Mouse (Mus musculus): ENCODE data around the gene Shisa4. TPM values are rescaled to one million over a fixed set of nuclear protein-coding genes. Genes with fewer than 3 reads are reported as not detected.

Gene Shisa4
- polyA plus RNA-seq, 1 experiment from 2014 or later = 126 TPM

DNA sequence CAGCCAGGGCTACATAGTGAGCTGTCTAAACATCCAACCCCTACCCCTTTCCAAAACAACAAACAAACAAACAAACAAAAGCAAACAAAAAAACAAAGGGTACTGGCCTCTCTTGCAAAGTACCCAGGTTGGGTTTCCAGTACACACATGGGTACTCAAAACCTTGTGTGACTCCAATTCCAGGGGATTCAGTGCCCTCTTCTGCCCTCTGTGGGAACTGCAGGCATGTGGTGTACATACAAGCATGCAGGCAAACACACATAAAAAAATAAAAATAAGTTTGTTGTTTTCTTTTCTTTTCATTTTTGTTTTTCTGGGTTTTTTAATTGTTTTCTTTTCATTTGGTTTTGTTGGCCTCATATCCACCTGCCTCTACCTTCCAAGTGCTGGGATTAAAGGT is 12.9 kb downstream of the Shisa4 start:
- Histone ChIP-seq H3K36me3 (no peaks in the 10 kb centered on the region), H3K27me3 (no peaks in the 10 kb centered on the region), H3K9ac (no peak overlapping the region), H3K9me3 (no peaks in the 10 kb centered on the region), H3K27ac (replicated peaks) (no peak overlapping the region), H3K4me1 (replicated peaks) (no peaks in the 10 kb centered on the region), H3K4me2 (no peak overlapping the region), H3K4me3 (no peak overlapping the region)
- ATAC-seq (ENCODE audit: low FRiP score, low read depth) = no peak

DNA sequence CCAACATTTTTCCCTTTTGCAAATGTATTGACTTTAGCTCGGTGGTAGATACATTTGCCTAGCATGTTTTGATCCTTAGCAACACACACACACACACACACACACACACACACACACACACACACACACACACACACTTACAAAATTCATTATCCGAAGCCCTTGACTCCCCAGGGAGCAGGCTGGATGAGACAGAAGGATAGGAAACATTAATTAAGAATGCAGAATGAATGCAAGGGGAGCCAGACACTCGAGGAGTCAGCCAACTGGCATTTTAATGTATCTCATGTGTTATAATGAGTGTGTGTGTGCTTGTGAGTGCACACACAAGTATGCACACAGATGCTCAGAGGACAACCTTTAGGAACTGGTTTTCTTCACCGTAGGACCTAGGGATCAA is 13.5 kb downstream of the Shisa4 start:
- Histone ChIP-seq H3K27me3 (no peaks in the 10 kb centered on the region), H3K9me3 (no peaks in the 10 kb centered on the region), H3K4me1 (replicated peaks) (no peaks in the 10 kb centered on the region), H3K4me3 (no peak overlapping the region), H3K36me3 (no peaks in the 10 kb centered on the region), H3K27ac (replicated peaks) (no peak overlapping the region), H3K4me2 (no peak overlapping the region), H3K9ac (no peak overlapping the region)
- 60% methylated on average over 4 of the region's 4 CpGs for WGBS
- ATAC-seq (ENCODE audit: low FRiP score, low read depth) = no peak

DNA sequence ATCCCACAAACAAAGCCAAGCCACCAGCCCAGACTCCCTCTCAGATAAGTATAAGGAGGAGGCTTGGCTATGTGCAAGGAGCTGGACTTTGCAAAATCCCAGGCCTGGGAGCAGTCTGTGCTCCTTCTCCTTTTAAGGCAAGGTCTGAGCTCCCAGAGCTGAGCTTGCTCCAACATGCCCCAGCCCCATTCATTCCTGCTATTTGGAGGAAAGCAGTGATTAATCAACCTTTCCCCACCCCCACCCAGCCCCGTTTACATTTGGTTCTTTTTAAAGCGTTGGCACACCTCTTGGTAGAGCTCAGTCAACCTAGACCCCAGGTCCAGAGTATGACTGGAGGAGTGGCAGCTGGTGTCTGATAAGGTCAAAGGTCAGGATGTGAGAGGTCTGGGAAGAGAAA is 16.0 kb downstream of the Shisa4 start:
- no peaks in the 10 kb centered on the region for H3K9me3 ChIP-seq
- H3K27ac ChIP-seq (replicated peaks) = no peak overlapping the region
- H3K4me1 ChIP-seq (replicated peaks) = no peaks in the 10 kb centered on the region
- no peak overlapping the region for H3K4me2 ChIP-seq
- H3K36me3 ChIP-seq = no peaks in the 10 kb centered on the region
- H3K9ac ChIP-seq = no peak overlapping the region
- WGBS = 20% methylated on average over 2 of the region's 2 CpGs
- ATAC-seq (ENCODE audit: low FRiP score, low read depth) = no peak
- H3K4me3 ChIP-seq = no peak overlapping the region
- H3K27me3 ChIP-seq = no peaks in the 10 kb centered on the region

DNA sequence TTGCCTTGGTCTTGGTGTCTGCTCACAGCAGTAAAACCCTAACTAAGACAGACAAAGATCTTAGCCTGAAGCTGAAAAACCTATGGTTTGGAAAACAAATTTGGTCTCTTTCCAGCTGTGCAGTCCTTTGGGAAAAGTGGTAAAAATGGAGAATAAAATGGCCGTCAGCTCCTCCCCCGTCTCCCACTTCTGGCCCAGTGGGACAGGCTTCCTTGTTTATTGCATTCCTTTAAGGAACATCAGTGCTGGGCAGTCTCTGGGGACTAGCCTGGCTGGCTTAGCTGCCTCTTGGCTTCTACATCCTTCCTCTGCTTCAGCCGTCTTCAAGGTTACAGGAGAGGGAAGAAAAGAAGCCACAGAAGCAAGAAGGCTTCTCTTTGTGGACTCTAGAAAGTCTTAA is 23.1 kb downstream of the Shisa4 start:
- ATAC-seq (ENCODE audit: low FRiP score, low read depth) = no peak
- Histone ChIP-seq H3K27me3 (no peaks in the 10 kb centered on the region), H3K9ac (no peak overlapping the region), H3K36me3 (no peaks in the 10 kb centered on the region), H3K4me3 (no peak overlapping the region), H3K9me3 (no peaks in the 10 kb centered on the region), H3K27ac (replicated peaks) (no peak overlapping the region), H3K4me1 (replicated peaks) (no peaks in the 10 kb centered on the region), H3K4me2 (no peak overlapping the region)
- 78% methylated on average over 3 of the region's 3 CpGs for WGBS

DNA sequence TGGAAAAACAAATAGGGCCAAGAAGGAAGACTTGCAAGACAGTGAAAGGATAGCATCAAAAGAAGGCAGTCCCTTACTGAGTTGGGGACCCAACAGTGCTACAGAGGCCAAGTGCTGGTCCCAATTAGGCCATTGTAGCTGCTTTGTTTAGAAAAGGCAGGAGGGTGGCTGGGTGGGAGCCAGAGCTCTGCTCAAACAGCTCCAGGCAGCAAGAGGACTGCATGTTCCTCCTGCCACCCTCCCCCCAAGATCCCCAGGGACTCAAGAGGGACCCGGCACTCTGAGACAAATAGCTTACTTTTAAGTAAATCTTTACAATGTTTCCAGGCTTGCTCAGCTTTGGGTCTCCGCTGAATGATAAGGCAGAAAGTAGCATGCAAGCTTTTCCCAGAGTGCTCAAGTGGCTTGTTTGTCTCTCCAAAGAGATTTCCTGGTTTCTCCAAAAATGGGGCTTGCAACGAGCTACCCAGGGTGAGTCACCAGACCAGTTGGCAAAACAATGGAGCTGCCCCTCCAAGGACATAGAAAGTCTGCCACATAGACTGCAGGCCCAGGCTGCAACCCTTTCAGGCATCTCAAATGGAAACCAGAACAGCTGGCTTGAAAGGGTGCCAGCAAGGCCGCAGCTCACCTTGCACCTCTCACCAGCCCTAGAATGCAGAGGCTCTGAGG is 27.4 kb downstream of the Shisa4 start:
- ATAC-seq (ENCODE audit: low FRiP score, low read depth) = no peak
- no peaks in the 10 kb centered on the region for H3K9me3 ChIP-seq
- H3K4me2 ChIP-seq = no peak overlapping the region
- no peaks in the 10 kb centered on the region for H3K27me3 ChIP-seq
- H3K36me3 ChIP-seq = no peaks in the 10 kb centered on the region
- no peak overlapping the region for H3K4me3 ChIP-seq
- H3K9ac ChIP-seq = no peak overlapping the region
- WGBS = 55% methylated on average over 4 of the region's 4 CpGs
- H3K27ac ChIP-seq (replicated peaks) = no peak overlapping the region
- no peaks in the 10 kb centered on the region for H3K4me1 ChIP-seq (replicated peaks)

DNA sequence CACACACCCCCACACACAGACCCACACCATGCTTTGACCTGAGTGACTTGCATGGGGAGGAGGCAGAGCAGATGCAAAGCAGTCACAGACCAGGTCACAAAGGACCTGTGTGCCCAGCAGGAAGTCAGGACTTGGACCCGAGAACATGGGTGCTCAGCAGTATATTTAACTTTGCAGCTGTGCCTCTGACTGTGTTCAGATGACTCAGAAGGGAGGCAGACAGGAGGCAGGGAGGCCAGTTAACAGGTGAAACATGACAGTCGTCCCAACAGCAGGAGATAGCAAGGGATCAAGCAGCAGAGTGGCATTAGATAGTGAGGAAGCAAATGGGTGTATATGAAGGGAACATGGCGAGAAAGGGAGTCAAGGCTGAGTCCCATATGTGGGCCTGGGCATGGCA is 28.1 kb downstream of the Shisa4 start:
- no peaks in the 10 kb centered on the region for H3K4me1 ChIP-seq (replicated peaks)
- H3K4me3 ChIP-seq = no peak overlapping the region
- 61% methylated on average over 3 of the region's 3 CpGs for WGBS
- H3K27ac ChIP-seq (replicated peaks) = no peak overlapping the region
- H3K9me3 ChIP-seq = no peaks in the 10 kb centered on the region
- no peaks in the 10 kb centered on the region for H3K27me3 ChIP-seq
- no peaks in the 10 kb centered on the region for H3K36me3 ChIP-seq
- no peak overlapping the region for H3K9ac ChIP-seq
- no peak for ATAC-seq (ENCODE audit: low FRiP score, low read depth)
- no peak overlapping the region for H3K4me2 ChIP-seq

DNA sequence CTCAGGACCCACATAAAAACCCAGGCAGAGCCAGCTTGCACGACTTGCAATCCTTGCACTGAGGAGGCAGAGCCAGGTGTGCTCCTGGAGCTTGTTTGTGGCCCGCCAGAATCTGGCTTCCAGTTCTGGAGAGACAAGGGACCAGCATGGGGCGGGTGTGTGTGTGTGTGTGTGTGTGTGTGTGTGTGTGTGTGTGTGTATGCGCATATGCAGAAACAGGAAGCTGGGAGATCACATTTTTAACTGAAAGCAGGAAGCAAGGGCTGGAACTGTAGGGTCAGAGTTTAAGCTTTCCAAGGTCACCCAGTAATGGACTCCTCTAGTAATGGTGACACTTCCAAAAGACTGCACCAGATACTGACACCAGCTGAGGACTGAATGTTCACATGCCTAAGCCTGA is 31.0 kb downstream of the Shisa4 start:
- no peak overlapping the region for H3K9ac ChIP-seq
- H3K36me3 ChIP-seq = no peaks in the 10 kb centered on the region
- H3K4me1 ChIP-seq (replicated peaks) = no peaks in the 10 kb centered on the region
- H3K4me2 ChIP-seq = no peak overlapping the region
- WGBS = 68% methylated on average over 4 of the region's 4 CpGs
- H3K27me3 ChIP-seq = no peaks in the 10 kb centered on the region
- no peaks in the 10 kb centered on the region for H3K9me3 ChIP-seq
- H3K4me3 ChIP-seq = no peak overlapping the region
- no peak for ATAC-seq (ENCODE audit: low FRiP score, low read depth)
- no peak overlapping the region for H3K27ac ChIP-seq (replicated peaks)

DNA sequence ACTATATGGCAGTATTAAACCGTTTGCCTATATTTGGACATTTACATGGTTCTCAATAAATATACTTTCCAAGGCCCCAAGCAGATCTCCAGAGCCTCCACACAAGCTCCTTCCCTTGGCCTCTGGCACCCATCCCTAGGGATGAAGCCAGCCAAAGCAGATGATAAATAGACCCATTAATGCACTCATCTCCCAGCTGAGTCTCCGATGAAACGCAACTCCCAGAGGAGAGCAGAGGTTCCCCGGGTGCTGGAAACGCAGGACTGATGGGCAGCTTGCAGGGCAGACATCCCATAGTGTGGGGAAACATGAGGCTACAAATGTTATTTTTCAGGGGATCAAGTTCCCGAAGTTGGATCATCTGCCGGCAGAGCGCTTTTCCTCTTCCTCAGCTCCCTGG is 33.1 kb downstream of the Shisa4 start:
- no peaks in the 10 kb centered on the region for H3K27me3 ChIP-seq
- H3K4me3 ChIP-seq = no peak overlapping the region
- no peak overlapping the region for H3K4me2 ChIP-seq
- no peak for ATAC-seq (ENCODE audit: low FRiP score, low read depth)
- H3K9me3 ChIP-seq = no peaks in the 10 kb centered on the region
- H3K36me3 ChIP-seq = no peaks in the 10 kb centered on the region
- H3K4me1 ChIP-seq (replicated peaks) = no peaks in the 10 kb centered on the region
- 68% methylated on average over 8 of the region's 8 CpGs for WGBS
- no peak overlapping the region for H3K27ac ChIP-seq (replicated peaks)
- H3K9ac ChIP-seq = no peak overlapping the region

DNA sequence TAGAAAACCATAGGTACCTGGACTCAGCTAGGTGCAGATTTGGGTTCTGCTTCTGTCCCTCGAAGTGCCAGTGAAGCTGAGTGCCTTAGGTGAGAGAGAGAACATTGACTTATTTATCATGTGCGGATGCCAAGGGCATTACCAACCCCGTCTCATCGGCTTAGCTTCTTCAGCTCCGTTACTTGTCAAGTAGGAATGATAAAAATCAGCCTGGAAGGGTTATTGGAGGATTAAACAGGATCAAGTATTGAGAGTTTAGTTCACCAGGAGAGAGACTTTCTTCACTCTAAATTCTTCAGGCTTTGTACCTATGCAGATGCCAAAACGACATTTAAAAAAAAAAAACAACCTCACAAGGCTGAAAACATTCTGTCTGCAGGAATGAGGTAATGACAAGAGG is 44.5 kb downstream of the Shisa4 start:
- 78% methylated on average over 6 of the region's 6 CpGs for WGBS
- no peak for ATAC-seq (ENCODE audit: low FRiP score, low read depth)
- Histone ChIP-seq H3K9me3 (no peaks in the 10 kb centered on the region), H3K36me3 (no peaks in the 10 kb centered on the region), H3K4me3 (no peak overlapping the region), H3K27ac (replicated peaks) (no peak overlapping the region), H3K27me3 (no peaks in the 10 kb centered on the region), H3K9ac (no peak overlapping the region), H3K4me1 (replicated peaks) (no peaks in the 10 kb centered on the region), H3K4me2 (no peak overlapping the region)

DNA sequence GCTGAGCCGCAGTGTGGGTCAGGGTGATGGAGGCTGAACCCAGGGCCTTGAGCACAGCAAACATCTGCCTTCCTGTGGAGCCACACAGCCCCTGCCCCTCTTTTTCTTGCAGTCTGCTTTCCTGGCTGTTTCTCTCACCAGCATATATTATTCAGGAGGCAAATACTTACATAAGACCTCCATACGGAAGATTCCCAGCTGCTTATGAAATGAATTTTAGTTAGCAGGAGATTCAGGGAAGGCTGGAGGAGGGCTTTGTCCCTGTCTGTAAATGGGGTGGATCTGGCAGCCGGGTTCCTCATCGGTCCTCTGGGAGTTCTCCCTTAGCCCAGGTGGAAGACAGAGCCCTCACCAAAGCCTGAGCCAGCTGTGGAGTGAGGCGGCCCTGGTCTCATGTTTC is 46.7 kb downstream of the Shisa4 start:
- WGBS = 74% methylated on average over 5 of the region's 5 CpGs
- H3K4me2 ChIP-seq = no peak overlapping the region
- H3K9me3 ChIP-seq = no peaks in the 10 kb centered on the region
- no peak for ATAC-seq (ENCODE audit: low FRiP score, low read depth)
- H3K27me3 ChIP-seq = no peaks in the 10 kb centered on the region
- H3K36me3 ChIP-seq = no peaks in the 10 kb centered on the region
- H3K9ac ChIP-seq = no peak overlapping the region
- no peaks in the 10 kb centered on the region for H3K4me1 ChIP-seq (replicated peaks)
- H3K27ac ChIP-seq (replicated peaks) = no peak overlapping the region
- no peak overlapping the region for H3K4me3 ChIP-seq

DNA sequence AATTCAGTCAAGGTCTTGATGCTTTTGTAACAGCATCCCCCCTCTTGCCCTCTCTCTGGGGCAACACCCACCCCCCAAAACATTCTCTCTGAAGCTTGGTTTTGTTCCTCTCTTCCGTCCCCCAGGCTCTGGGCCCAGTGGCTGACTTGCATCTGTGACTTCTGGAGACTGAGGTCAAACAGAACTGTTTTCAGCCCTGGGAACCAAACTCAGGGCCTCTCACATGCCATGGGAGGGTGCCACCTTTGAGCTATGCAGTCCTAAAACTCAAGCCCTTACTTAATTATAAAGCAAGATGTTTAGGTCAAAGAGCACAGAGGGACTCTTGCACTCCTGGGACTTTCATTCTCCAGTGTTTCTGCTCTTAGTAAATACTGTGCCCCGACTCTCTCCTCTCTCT is 49.1 kb downstream of the Shisa4 start:
- H3K4me3 ChIP-seq = no peak overlapping the region
- H3K9me3 ChIP-seq = no peaks in the 10 kb centered on the region
- no peaks in the 10 kb centered on the region for H3K36me3 ChIP-seq
- no peak overlapping the region for H3K27ac ChIP-seq (replicated peaks)
- H3K27me3 ChIP-seq = 0 out of 2 replicates have a peak, but pooled peaks cover 3% of the 10 kb centered on the region
- no peaks in the 10 kb centered on the region for H3K4me1 ChIP-seq (replicated peaks)
- H3K4me2 ChIP-seq = no peak overlapping the region
- no peak for ATAC-seq (ENCODE audit: low FRiP score, low read depth)
- WGBS = 75% methylated on average over 2 of the region's 2 CpGs
- H3K9ac ChIP-seq = no peak overlapping the region

DNA sequence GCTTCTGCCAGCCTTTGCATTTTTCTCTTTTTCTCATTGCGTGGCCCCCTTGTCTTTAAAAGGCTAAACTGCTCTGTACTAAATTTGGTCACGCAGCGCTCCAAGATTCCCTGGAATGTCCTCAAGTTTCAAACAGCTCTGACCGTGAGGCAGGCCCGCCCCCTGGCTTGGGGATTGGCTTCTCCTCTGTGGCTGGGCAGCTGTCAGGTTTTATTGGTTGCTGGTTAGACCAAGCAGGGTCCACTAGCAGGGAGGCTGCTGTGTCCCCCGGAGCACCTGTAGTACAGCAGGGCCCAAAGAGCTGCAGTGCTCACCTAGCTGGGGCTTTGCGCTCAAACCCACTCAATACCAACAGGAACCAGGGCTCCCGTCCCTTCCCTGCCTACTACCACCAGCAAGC is 50.5 kb downstream of the Shisa4 start, which contains the start of gene Lmod1:
Gene Lmod1, plus strand, starts transcription at position 237 of the 400 bp plus-strand sequence.
- Histone ChIP-seq H3K36me3 (no peaks in the 10 kb centered on the region), H3K27me3 (0 out of 2 replicates have a peak, but pooled peaks cover 3% of the 10 kb centered on the region), H3K4me2 (0 out of 2 replicates have a peak within 1 kb of the TSS, but pooled peaks have one; percentile 9), H3K9me3 (no peaks in the 10 kb centered on the region), H3K9ac (no peak within 1 kb of the TSS), H3K27ac (replicated peaks) (no peak within 1 kb of the TSS), H3K4me1 (replicated peaks) (no peaks in the 10 kb centered on the region), H3K4me3 (no peak within 1 kb of the TSS)
- 17% methylated on average over 8 of the region's 8 CpGs for WGBS
- ATAC-seq (ENCODE audit: low FRiP score, low read depth) = no peak

DNA sequence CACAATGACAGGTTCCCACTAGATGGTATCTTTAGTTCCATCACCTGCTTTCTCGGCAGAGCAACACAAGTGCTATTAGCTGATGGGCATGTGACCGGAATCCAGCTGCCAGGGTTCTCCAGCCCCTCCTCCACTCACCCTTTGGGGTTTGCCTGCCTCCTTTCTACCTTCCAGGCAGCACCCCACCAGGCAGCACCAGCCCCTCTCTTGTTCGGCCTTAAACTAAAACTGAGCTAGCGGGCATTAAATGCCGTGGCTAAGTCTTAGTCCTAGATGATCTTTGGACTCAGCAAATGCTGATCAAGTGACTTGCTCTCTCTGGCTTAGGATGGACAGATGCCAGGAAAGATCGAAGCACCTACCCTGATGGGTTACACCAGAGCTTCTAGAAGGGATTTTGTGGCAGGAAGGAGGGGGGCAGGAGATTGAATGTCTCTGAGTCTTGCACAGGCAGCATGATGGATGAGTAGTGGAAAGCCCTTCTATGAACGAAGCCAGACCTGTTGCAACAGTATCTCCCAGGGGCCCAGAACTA is 51.6 kb downstream of the Shisa4 start:
- Histone ChIP-seq H3K4me1 (replicated peaks) (no peaks in the 10 kb centered on the region), H3K4me2 (no peak overlapping the region), H3K27ac (replicated peaks) (no peak overlapping the region), H3K9ac (no peak overlapping the region), H3K27me3 (0 out of 2 replicates have a peak, but pooled peaks cover 3% of the 10 kb centered on the region), H3K36me3 (no peaks in the 10 kb centered on the region), H3K4me3 (no peak overlapping the region), H3K9me3 (no peaks in the 10 kb centered on the region)
- ATAC-seq (ENCODE audit: low FRiP score, low read depth) = no peak
- 81% methylated on average over 7 of the region's 7 CpGs for WGBS
